Mouse (Mus musculus): ENCODE data around the gene Soga1.

DNA sequence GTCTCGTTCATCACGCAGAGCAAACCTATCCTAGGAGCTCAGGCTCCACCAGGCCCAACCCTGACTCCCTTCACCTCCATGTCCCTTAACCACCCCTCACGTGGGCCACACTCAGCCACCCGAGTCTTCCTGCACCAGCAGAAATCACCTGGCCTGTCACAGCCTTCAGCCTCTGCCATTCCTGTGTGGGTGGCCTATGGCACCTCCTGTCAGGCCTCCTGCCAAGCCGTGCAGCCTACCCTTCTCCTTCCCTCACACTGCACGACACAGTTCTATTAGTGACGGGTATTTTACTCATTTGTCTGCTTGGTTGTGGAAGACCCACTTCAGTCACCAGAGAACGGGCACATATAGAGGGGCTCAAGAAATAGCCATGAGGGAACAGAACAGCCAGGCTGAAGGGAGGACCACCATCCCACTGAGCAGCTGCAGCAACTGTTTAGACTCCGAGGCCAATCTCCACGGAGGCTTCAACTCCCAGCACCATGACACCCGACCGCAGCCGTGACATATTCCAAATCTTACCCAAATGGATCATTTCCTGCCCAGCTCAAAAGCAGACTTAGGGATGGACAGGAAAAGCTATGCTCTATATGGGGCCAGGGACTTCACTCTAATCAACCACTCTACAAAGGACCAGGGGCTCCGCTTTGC is 10.2 kb downstream of the Soga1 start:
- TF ChIP-seq CTCF (IDR thresholded peaks at IDR 0.05; ENCODE audit: low read depth) (no peak), EP300 (optimal IDR thresholded peaks at IDR 0.05) (no peak)

All from stomach, postnatal 0 days (tissue).